Mouse (Mus musculus) hindbrain, embryonic 13.5 days (tissue): ENCODE measurements around the gene Gm21958. TPM values are rescaled to one million over a fixed set of nuclear protein-coding genes. Genes with fewer than 3 reads are reported as not detected.

Experiments used
- ATAC-seq: fragments of 200-750 bp; cut with Nextera tagmentation; 2 replicates; pipeline ENCODE4 v1.8.0; 2017; ENCODE audit warnings: moderate TSS enrichment; ENCODE audit not compliant: low FRiP score
- H3K27ac ChIP-seq: fragments of 300-500 bp; sonication (generic); 2 replicates; pipeline ENCODE4 v1.5.1; 2015; ENCODE audit warnings: inconsistent platforms, mild to moderate bottlenecking, moderate library complexity
- H3K27me3 ChIP-seq: fragments of 300-500 bp; sonication (generic); 2 replicates; pipeline ENCODE4 v1.6.1; 2015; ENCODE audit warnings: mild to moderate bottlenecking, inconsistent platforms
- H3K36me3 ChIP-seq: fragments of 300-500 bp; sonication (generic); 2 replicates; pipeline ENCODE4 v1.6.1; 2015; ENCODE audit warnings: mild to moderate bottlenecking, inconsistent platforms
- H3K4me1 ChIP-seq: fragments of 300-500 bp; sonication (generic); replicated peaks from 2 replicates; pipeline ENCODE4 v1.6.1; 2015; ENCODE audit warnings: inconsistent platforms
- H3K4me2 ChIP-seq: fragments of 300-500 bp; sonication (generic); 2 replicates; pipeline ENCODE4 v1.6.1; 2015; ENCODE audit warnings: inconsistent platforms, mild to moderate bottlenecking, moderate library complexity
- H3K4me3 ChIP-seq: fragments of 300-500 bp; sonication (generic); 2 replicates; pipeline ENCODE4 v1.5.1; 2015; ENCODE audit warnings: mild to moderate bottlenecking, inconsistent platforms
- H3K9ac ChIP-seq: fragments of 300-500 bp; sonication (generic); 2 replicates; pipeline ENCODE4 v1.6.1; 2015; ENCODE audit warnings: mild to moderate bottlenecking, inconsistent platforms
- H3K9me3 ChIP-seq: fragments of 300-500 bp; sonication (generic); 2 replicates; pipeline ENCODE4 v1.6.1; 2016; ENCODE audit warnings: inconsistent platforms
- WGBS: fragments of 180-500 bp; shearing (Covaris S2); methylation state at CpG from one replicate; pipeline ENCODE4 v1.1.7; 2015; 5-methylcytosine and 5-hydroxymethylcytosine counted together
- polyA plus RNA-seq: library from polyadenylated mRNA; unstranded; fragments of >200 nt; fragmentation: Nextera tagmentation; extraction: Ambion mirVana; gene quantifications from 2 replicates; pipeline ENCODE4 v1.2.1, GENCODE M21; 2015

The Gm21958 gene
- polyA plus RNA-seq, 1 experiment from 2014 or later: 0.83 TPM

GRCm38 (mm10) chr3:54736101-54736927 is 22.2 kb upstream of the Gm21958 start:
- no peak for ATAC-seq
- H3K4me2 ChIP-seq: peak overlapping the region; percentile 85

GRCm38 (mm10) chr3:54735247-54736046 is 21.3 kb upstream of the Gm21958 start, which contains the start of the genes Exosc8 and Alg5:
Gene Exosc8, minus strand, starts transcription at chr3:54735393.
Gene Alg5, plus strand, starts transcription at chr3:54735539.
- H3K36me3 ChIP-seq: peaks cover 36% of the 10 kb centered on the region
- peak within 1 kb of the TSS; percentile 99 for H3K27ac ChIP-seq
- peak; percentile 95 for ATAC-seq
- H3K4me2 ChIP-seq: peak within 1 kb of the TSS; percentile 85
- peak within 1 kb of the TSS; percentile 82 for H3K4me3 ChIP-seq
- H3K4me1 ChIP-seq: peaks cover 22% of the 10 kb centered on the region
- under 1% methylated on average over 65 of the region's 65 CpGs for WGBS
- no peaks in the 10 kb centered on the region for H3K9me3 ChIP-seq
- peak within 1 kb of the TSS; percentile 95 for H3K9ac ChIP-seq
- H3K27me3 ChIP-seq: no peaks in the 10 kb centered on the region

More at GRCm38 (mm10) chr3:54736101-54736927, 22.2 kb upstream of the Gm21958 start:
- Histone ChIP-seq H3K27me3 (no peaks in the 10 kb centered on the region), H3K27ac (peak overlapping the region; percentile 99), H3K9ac (peak overlapping the region; percentile 95), H3K36me3 (peaks cover 36% of the 10 kb centered on the region), H3K4me3 (peak overlapping the region; percentile 82), H3K9me3 (no peaks in the 10 kb centered on the region), H3K4me1 (peaks cover 22% of the 10 kb centered on the region)
- 58% methylated on average over 18 of the region's 18 CpGs for WGBS

GRCm38 (mm10) chr3:54734411-54735246 is 20.5 kb upstream of the Gm21958 start:
- H3K27me3 ChIP-seq: no peaks in the 10 kb centered on the region
- H3K4me2 ChIP-seq: peak overlapping the region; percentile 85
- H3K4me1 ChIP-seq: peaks cover 22% of the 10 kb centered on the region
- WGBS: under 1% methylated on average over 74 of the region's 84 CpGs
- peak overlapping the region; percentile 99 for H3K27ac ChIP-seq
- peak overlapping the region; percentile 82 for H3K4me3 ChIP-seq
- peak overlapping the region; percentile 95 for H3K9ac ChIP-seq
- no peaks in the 10 kb centered on the region for H3K9me3 ChIP-seq
- H3K36me3 ChIP-seq: peaks cover 36% of the 10 kb centered on the region
- peak; percentile 97 for ATAC-seq

- Histone ChIP-seq H3K27ac (no peak overlapping the region), H3K36me3 (peaks cover 50% of the 10 kb centered on the region)
- 94% methylated on average over 4 of the region's 4 CpGs for WGBS
These were observed 18.2 kb upstream of the Gm21958 start for GRCm38 (mm10) chr3:54732371-54732770.

GRCm38 (mm10) chr3:54731626-54732150 is 17.5 kb upstream of the Gm21958 start:
- no peak overlapping the region for H3K27ac ChIP-seq
- no peak overlapping the region for H3K4me3 ChIP-seq
- H3K36me3 ChIP-seq: peaks cover 57% of the 10 kb centered on the region
- WGBS: 91% methylated on average over 8 of the region's 8 CpGs
- no peak overlapping the region for H3K9ac ChIP-seq
- ATAC-seq: no peak
- H3K9me3 ChIP-seq: no peaks in the 10 kb centered on the region
- no peaks in the 10 kb centered on the region for H3K27me3 ChIP-seq
- H3K4me2 ChIP-seq: no peak overlapping the region
- peaks cover 22% of the 10 kb centered on the region for H3K4me1 ChIP-seq

More at GRCm38 (mm10) chr3:54732371-54732770, 18.2 kb upstream of the Gm21958 start:
- Histone ChIP-seq H3K9me3 (no peaks in the 10 kb centered on the region), H3K4me2 (no peak overlapping the region), H3K4me3 (no peak overlapping the region), H3K9ac (0 out of 2 replicates have a peak overlapping the region, but pooled peaks have one; percentile 20), H3K27me3 (no peaks in the 10 kb centered on the region), H3K4me1 (peaks cover 22% of the 10 kb centered on the region)
- no peak for ATAC-seq

DNA sequence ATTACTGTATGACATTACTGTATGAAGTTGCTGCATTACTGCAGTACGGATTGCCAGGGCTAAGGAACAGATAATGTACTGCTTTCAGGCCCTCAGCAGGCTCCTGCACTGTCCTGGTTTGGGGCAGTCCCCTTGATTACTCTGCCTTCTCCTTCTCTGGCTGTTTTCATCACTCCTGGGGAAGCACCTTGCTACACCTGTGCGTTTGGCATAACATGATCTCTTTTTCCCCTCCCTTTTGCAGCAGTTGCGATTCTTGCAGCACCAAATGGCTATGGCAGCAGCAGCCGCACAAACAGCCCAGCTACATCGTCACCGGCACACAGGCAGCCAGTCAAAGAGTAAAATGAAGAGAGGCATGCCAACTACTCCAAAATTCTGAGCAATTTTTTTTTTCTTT is 13.9 kb upstream of the Gm21958 start:
- Histone ChIP-seq H3K4me1 (peaks cover 5% of the 10 kb centered on the region; the same call in 1 of the 2 replicates), H3K36me3 (peaks cover 73% of the 10 kb centered on the region), H3K9me3 (no peaks in the 10 kb centered on the region), H3K27ac (no peak overlapping the region), H3K4me2 (no peak overlapping the region), H3K4me3 (no peak overlapping the region), H3K27me3 (no peaks in the 10 kb centered on the region), H3K9ac (no peak overlapping the region)
- 94% methylated on average over 6 of the region's 6 CpGs for WGBS
- no peak for ATAC-seq

- Histone ChIP-seq H3K27ac (no peak overlapping the region), H3K9me3 (no peaks in the 10 kb centered on the region), H3K27me3 (no peaks in the 10 kb centered on the region), H3K4me2 (no peak overlapping the region), H3K4me1 (no peaks in the 10 kb centered on the region), H3K4me3 (no peak overlapping the region), H3K9ac (no peak overlapping the region), H3K36me3 (peaks cover 75% of the 10 kb centered on the region)
- no peak for ATAC-seq
- whole genome bisulfite sequencing: 98% methylated on average over 2 of the region's 2 CpGs
These were observed 13.4 kb upstream of the Gm21958 start for GRCm38 (mm10) chr3:54727588-54727987.

GRCm38 (mm10) chr3:54725344-54725743 is 11.2 kb upstream of the Gm21958 start:
- peaks cover 79% of the 10 kb centered on the region for H3K36me3 ChIP-seq
- no peak overlapping the region for H3K27ac ChIP-seq
- 93% methylated on average over 2 of the region's 2 CpGs for WGBS
- no peak overlapping the region for H3K4me3 ChIP-seq
- no peak overlapping the region for H3K9ac ChIP-seq
- ATAC-seq: no peak
- H3K27me3 ChIP-seq: no peaks in the 10 kb centered on the region
- H3K9me3 ChIP-seq: no peaks in the 10 kb centered on the region
- no peak overlapping the region for H3K4me2 ChIP-seq
- no peaks in the 10 kb centered on the region for H3K4me1 ChIP-seq

- H3K4me3 ChIP-seq: no peak overlapping the region
- WGBS: 80% methylated on average over 10 of the region's 10 CpGs
- no peaks in the 10 kb centered on the region for H3K27me3 ChIP-seq
- H3K4me1 ChIP-seq: no peaks in the 10 kb centered on the region
- H3K4me2 ChIP-seq: no peak overlapping the region
- no peaks in the 10 kb centered on the region for H3K9me3 ChIP-seq
- H3K36me3 ChIP-seq: peaks cover 69% of the 10 kb centered on the region
- H3K9ac ChIP-seq: no peak overlapping the region
- ATAC-seq: no peak
- no peak overlapping the region for H3K27ac ChIP-seq
These were observed 9.8 kb upstream of the Gm21958 start for GRCm38 (mm10) chr3:54723741-54724500.

- WGBS: 51% methylated on average over 3 of the region's 3 CpGs
- H3K4me1 ChIP-seq: no peaks in the 10 kb centered on the region
- peaks cover 79% of the 10 kb centered on the region for H3K36me3 ChIP-seq
- H3K4me2 ChIP-seq: no peak overlapping the region
- H3K9ac ChIP-seq: no peak overlapping the region
- H3K9me3 ChIP-seq: no peaks in the 10 kb centered on the region
- no peak for ATAC-seq
- no peaks in the 10 kb centered on the region for H3K27me3 ChIP-seq
- no peak overlapping the region for H3K4me3 ChIP-seq
- no peak overlapping the region for H3K27ac ChIP-seq
These were observed 4.8 kb upstream of the Gm21958 start for GRCm38 (mm10) chr3:54718947-54719346.

DNA sequence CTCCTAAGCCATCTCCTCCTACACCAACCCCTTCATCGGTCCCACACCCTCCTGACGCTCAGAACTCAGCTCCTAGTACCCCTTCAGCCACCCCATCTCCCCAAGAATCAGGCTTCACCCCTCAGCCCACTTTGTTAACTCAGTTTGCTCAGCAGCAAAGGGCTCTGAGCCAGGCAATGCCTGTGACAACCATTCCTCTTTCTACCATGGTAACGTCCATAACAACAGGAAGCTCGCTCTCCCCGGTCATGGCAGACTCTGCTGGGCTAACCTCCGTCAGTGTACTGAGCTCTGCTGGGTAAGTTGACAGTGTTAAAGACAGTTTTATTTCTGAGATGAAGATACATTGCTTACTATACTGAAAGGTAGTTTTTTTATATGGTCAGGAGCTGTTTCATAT is 3.2 kb upstream of the Gm21958 start:
- Histone ChIP-seq H3K4me3 (no peak overlapping the region), H3K27me3 (no peaks in the 10 kb centered on the region), H3K4me2 (no peak overlapping the region), H3K9ac (no peak overlapping the region), H3K27ac (no peak overlapping the region), H3K36me3 (peaks cover 71% of the 10 kb centered on the region), H3K9me3 (no peaks in the 10 kb centered on the region), H3K4me1 (no peaks in the 10 kb centered on the region)
- no peak for ATAC-seq
- 74% methylated on average over 6 of the region's 6 CpGs for WGBS
